Mouse (Mus musculus): ENCODE results near the gene Sufu. TPM values are rescaled to one million over a fixed set of nuclear protein-coding genes. Genes with fewer than 3 reads are reported as not detected.

Gene Sufu
- polyA plus RNA-seq, 1 experiment, result 15.0 TPM

DNA sequence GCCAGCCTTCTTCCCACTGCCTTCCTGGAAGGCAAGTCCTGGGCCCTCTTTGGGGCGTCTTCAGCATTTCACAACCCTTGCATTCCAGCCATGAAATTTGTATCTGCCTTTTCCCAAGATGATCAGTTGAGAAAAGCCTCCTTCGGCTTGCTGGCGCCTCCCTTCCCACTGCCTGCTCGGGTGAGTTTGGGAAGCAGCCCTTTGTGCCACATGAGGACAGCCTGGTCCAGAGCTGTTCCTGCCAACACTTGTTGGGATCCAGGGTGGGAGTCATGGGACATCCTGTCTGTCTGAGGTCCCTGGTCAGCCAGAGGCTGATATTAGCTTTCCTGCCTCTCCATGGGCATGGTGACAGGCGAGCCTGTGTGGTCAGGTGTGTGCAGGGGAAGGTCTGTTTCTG lies 61.1 kb downstream of the Sufu start:
- TF ChIP-seq POLR2A (IDR thresholded peaks at IDR 0.05; ENCODE audit: borderline replicate concordance, insufficient read depth, low read length), result no peak
- TF ChIP-seq CTCF (IDR thresholded peaks at IDR 0.05; ENCODE audit: borderline replicate concordance, insufficient read depth, low read depth, low read length), result no peak
- no peak for DNase-seq

DNA sequence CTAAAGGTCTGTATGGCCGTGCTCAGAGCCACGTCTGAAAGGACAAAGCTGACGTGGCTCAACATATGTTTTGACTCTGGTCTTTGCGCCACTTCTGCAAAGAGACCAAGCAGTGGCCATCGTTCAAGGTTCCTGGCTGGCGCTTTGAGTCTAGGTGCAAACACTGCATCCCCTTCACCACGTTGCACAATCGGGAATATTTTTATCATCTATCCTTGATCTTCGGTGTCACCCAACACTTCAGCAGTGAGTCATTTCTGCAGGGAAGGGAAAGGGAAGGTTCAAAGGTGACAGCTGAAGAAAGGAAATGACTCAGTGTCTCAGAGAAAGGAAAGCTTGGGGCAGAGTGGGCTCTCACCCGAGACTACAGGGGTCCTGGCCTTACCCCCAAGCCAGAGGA lies 62.6 kb downstream of the Sufu start:
- no peak overlapping the region for H3K27ac ChIP-seq (ENCODE audit: insufficient read depth, low read length)
- H3K4me3 ChIP-seq (replicated peaks; ENCODE audit: insufficient read depth, low read depth, low read length), result no peak overlapping the region
- no peak for DNase-seq
- TF ChIP-seq POLR2A (IDR thresholded peaks at IDR 0.05; ENCODE audit: borderline replicate concordance, insufficient read depth, low read length), result no peak
- no peak for TF ChIP-seq CTCF (IDR thresholded peaks at IDR 0.05; ENCODE audit: borderline replicate concordance, insufficient read depth, low read depth, low read length)
- no peaks in the 10 kb centered on the region for H3K27me3 ChIP-seq (ENCODE audit: control insufficient read depth, insufficient read depth, low read length)
- H3K4me1 ChIP-seq (ENCODE audit: control insufficient read depth, insufficient read depth, low read length), result no peaks in the 10 kb centered on the region
- 81% methylated on average over 10 of the region's 10 CpGs for WGBS

More for the DNA sequence above, 61.1 kb downstream of the Sufu start:
- peaks cover under 1% of the 10 kb centered on the region; the same call in 1 of the 2 replicates for H3K4me1 ChIP-seq (ENCODE audit: control insufficient read depth, insufficient read depth, low read length)
- H3K27ac ChIP-seq (ENCODE audit: insufficient read depth, low read length), result no peak overlapping the region
- WGBS, result 74% methylated on average over 5 of the region's 5 CpGs
- H3K4me3 ChIP-seq (replicated peaks; ENCODE audit: insufficient read depth, low read depth, low read length), result no peak overlapping the region
- H3K27me3 ChIP-seq (ENCODE audit: control insufficient read depth, insufficient read depth, low read length), result no peaks in the 10 kb centered on the region

DNA sequence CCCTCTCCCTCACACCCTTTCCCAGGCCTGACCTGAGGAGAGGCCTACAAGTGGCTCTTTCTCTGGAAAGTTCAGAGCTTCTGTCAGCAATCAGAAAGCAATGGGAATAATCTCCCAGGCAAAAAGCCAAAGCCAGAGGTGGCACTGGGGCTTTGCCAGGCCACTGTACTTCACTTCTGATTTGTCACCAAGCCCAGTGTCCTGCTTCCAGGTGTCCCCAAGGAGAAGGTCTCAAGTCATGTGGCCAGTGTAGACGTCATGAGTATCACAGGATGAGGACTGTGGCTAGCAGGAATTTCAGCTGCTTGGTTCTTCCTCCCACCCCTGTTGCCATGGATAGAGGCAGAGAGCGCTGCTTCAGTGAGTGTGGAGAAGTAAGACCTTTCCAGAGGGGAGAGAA lies 63.2 kb downstream of the Sufu start:
- WGBS, result 49% methylated on average over 2 of the region's 2 CpGs
- H3K4me3 ChIP-seq (replicated peaks; ENCODE audit: insufficient read depth, low read depth, low read length), result no peak overlapping the region
- no peaks in the 10 kb centered on the region for H3K27me3 ChIP-seq (ENCODE audit: control insufficient read depth, insufficient read depth, low read length)
- H3K4me1 ChIP-seq (ENCODE audit: control insufficient read depth, insufficient read depth, low read length), result no peaks in the 10 kb centered on the region
- DNase-seq, result no peak
- TF ChIP-seq POLR2A (IDR thresholded peaks at IDR 0.05; ENCODE audit: borderline replicate concordance, insufficient read depth, low read length) (no peak), CTCF (IDR thresholded peaks at IDR 0.05; ENCODE audit: borderline replicate concordance, insufficient read depth, low read depth, low read length) (no peak)
- H3K27ac ChIP-seq (ENCODE audit: insufficient read depth, low read length), result no peak overlapping the region

DNA sequence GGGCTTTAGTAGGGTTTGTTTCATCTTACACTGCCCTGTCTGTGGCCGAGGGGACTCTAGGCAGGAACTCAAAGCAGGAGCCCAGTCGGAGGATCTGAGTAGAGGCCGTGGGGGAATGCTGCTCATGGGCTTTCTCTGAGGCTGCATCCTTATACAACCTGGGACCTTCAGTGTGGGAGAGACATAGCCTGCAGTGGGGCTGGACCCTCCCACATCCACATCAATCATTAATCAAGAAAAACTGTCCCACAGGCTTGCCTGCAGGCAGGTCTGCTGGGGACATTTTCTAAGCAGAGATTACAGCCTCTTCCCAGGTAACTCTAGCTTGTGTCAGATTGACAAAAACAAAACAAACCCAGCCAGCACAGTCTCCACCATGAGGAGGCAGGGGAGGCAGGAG lies 65.9 kb downstream of the Sufu start:
- H3K27ac ChIP-seq (ENCODE audit: insufficient read depth, low read length), result no peak overlapping the region
- no peak for DNase-seq
- H3K27me3 ChIP-seq (ENCODE audit: control insufficient read depth, insufficient read depth, low read length), result no peaks in the 10 kb centered on the region
- H3K4me3 ChIP-seq (replicated peaks; ENCODE audit: insufficient read depth, low read depth, low read length), result no peak overlapping the region
- H3K4me1 ChIP-seq (ENCODE audit: control insufficient read depth, insufficient read depth, low read length), result no peaks in the 10 kb centered on the region
- 95% methylated on average over 3 of the region's 3 CpGs for WGBS
- TF ChIP-seq POLR2A (IDR thresholded peaks at IDR 0.05; ENCODE audit: borderline replicate concordance, insufficient read depth, low read length), result no peak
- TF ChIP-seq CTCF (IDR thresholded peaks at IDR 0.05; ENCODE audit: borderline replicate concordance, insufficient read depth, low read depth, low read length), result no peak

DNA sequence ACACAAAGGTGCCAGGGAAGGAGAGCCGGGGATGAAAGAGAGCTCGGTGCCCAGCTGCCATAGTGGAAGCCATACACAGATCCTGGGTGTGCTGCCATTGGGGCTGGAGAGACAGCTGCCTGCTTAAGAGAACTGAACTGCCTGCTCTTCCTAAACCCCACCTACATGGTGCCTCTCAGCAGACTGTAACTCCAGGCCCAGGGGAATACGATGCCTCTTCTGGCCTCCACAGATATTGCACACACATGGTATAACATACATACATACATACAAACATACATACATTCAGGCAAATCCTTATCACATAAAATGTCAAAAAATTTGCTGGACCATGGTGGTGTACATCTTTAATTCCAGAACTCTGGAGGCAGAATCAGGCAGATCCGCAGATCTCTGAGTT lies 66.8 kb downstream of the Sufu start:
- TF ChIP-seq CTCF (IDR thresholded peaks at IDR 0.05; ENCODE audit: borderline replicate concordance, insufficient read depth, low read depth, low read length) (no peak), POLR2A (IDR thresholded peaks at IDR 0.05; ENCODE audit: borderline replicate concordance, insufficient read depth, low read length) (no peak)
- Histone ChIP-seq H3K27ac (ENCODE audit: insufficient read depth, low read length) (no peak overlapping the region), H3K27me3 (ENCODE audit: control insufficient read depth, insufficient read depth, low read length) (no peaks in the 10 kb centered on the region), H3K4me1 (ENCODE audit: control insufficient read depth, insufficient read depth, low read length) (no peaks in the 10 kb centered on the region), H3K4me3 (replicated peaks; ENCODE audit: insufficient read depth, low read depth, low read length) (no peak overlapping the region)
- 96% methylated on average over 4 of the region's 4 CpGs for WGBS
- DNase-seq, result no peak

DNA sequence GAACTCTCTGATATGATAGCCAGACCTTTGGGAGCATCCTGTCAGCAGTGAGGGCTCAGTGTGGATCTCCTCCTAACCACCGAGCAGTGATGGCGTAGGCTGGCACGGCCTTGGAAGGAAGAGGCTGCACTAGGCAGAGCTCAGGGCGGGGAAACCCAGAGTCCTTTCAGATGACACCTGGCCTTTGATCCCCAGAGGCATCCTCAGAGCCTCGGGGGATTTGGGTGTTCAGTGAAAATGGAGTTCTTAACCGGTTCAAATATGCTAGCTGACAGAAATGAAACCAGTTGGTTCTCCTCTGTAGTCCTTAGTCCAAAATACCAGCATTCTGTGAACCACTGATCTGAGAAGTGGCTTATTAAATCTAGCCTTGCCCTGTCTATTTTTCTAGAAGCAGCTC lies 69.5 kb downstream of the Sufu start:
- H3K4me3 ChIP-seq (replicated peaks; ENCODE audit: insufficient read depth, low read depth, low read length), result no peak overlapping the region
- DNase-seq, result no peak
- no peak overlapping the region for H3K27ac ChIP-seq (ENCODE audit: insufficient read depth, low read length)
- no peak for TF ChIP-seq CTCF (IDR thresholded peaks at IDR 0.05; ENCODE audit: borderline replicate concordance, insufficient read depth, low read depth, low read length)
- TF ChIP-seq POLR2A (IDR thresholded peaks at IDR 0.05; ENCODE audit: borderline replicate concordance, insufficient read depth, low read length), result no peak
- no peaks in the 10 kb centered on the region for H3K4me1 ChIP-seq (ENCODE audit: control insufficient read depth, insufficient read depth, low read length)
- WGBS, result 75% methylated on average over 6 of the region's 6 CpGs
- no peaks in the 10 kb centered on the region for H3K27me3 ChIP-seq (ENCODE audit: control insufficient read depth, insufficient read depth, low read length)

DNA sequence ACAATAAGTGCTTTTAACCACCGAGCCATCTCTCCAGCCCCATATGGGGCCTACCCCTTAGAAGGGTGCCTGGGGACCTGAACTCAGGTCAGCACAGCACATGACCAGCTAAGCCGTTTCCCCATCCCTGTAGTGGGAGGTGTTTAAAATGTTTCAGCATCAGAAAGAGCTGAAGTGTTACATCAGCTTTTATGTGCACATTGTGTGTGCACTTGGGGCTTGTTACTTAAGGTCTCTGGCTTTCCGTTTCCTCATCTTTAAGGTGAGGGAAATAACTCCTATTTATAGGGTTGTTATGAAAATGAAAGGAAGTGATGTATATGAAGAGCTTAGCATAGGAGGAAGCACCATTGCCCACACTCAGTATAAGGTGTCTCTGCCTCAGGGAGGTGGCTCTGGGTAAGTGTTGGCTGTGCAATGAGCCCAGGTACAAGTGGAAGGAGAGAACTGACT lies 70.4 kb downstream of the Sufu start:
- Histone ChIP-seq H3K4me3 (replicated peaks; ENCODE audit: insufficient read depth, low read depth, low read length) (no peak overlapping the region), H3K4me1 (ENCODE audit: control insufficient read depth, insufficient read depth, low read length) (no peaks in the 10 kb centered on the region), H3K27me3 (ENCODE audit: control insufficient read depth, insufficient read depth, low read length) (no peaks in the 10 kb centered on the region), H3K27ac (ENCODE audit: insufficient read depth, low read length) (no peak overlapping the region)
- DNase-seq, result no peak
- TF ChIP-seq CTCF (IDR thresholded peaks at IDR 0.05; ENCODE audit: borderline replicate concordance, insufficient read depth, low read depth, low read length) (no peak), POLR2A (IDR thresholded peaks at IDR 0.05; ENCODE audit: borderline replicate concordance, insufficient read depth, low read length) (no peak)
- WGBS, result 71% methylated on average over 3 of the region's 3 CpGs

DNA sequence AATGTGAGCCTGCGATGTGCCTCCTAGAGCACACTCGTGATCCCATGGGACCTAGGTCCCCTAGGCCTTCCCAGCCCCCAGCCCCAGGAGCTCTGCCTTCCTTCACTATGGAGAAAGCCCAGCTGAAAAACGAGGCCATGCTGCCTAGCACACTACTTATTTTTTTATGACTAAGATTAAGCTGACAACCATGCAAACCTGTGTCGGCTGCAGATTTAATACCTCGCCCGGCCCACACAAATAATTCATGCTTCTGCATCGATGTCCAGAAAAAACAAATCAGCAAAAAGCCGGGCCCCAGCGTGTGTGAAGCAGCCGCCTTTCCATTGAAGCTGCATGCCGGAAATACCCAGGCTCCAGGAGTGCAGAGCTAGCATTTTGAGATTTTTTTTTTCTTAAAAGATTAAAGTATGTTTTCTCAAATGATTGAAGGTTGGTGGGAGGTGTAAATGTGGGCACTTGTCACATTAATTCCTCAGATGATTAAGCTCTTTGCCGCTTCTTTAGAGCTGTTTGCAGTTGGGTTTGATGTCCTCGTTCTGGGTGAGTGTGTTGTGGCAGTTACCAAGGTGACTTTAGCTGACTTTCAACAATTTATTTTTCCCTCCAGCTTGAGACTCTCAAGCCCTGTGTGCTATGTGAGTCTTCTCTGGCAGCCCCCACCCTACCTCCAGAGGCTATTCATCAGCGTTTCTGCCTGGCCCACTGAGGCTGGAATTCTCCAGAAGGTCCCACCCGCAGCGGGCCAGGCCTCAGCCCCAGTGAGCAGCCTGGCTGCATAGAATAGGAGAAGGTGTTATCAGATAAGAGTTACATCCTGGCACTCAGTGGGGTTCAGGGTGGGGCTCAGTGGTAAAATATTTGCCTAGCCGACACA lies 73.9 kb downstream of the Sufu start:
- no peak for TF ChIP-seq POLR2A (IDR thresholded peaks at IDR 0.05; ENCODE audit: borderline replicate concordance, insufficient read depth, low read length)
- TF ChIP-seq CTCF (IDR thresholded peaks at IDR 0.05; ENCODE audit: borderline replicate concordance, insufficient read depth, low read depth, low read length), result no peak
- 56% methylated on average over 17 of the region's 17 CpGs for WGBS
- H3K4me1 ChIP-seq (ENCODE audit: control insufficient read depth, insufficient read depth, low read length), result no peaks in the 10 kb centered on the region
- H3K27me3 ChIP-seq (ENCODE audit: control insufficient read depth, insufficient read depth, low read length), result no peaks in the 10 kb centered on the region
- no peak overlapping the region for H3K4me3 ChIP-seq (replicated peaks; ENCODE audit: insufficient read depth, low read depth, low read length)
- no peak for DNase-seq
- no peak overlapping the region for H3K27ac ChIP-seq (ENCODE audit: insufficient read depth, low read length)

Measured in cerebellum, adult 2 months (tissue).